ENCODE assay signal across 8 mouse cellular contexts in the genomic region with DNA sequence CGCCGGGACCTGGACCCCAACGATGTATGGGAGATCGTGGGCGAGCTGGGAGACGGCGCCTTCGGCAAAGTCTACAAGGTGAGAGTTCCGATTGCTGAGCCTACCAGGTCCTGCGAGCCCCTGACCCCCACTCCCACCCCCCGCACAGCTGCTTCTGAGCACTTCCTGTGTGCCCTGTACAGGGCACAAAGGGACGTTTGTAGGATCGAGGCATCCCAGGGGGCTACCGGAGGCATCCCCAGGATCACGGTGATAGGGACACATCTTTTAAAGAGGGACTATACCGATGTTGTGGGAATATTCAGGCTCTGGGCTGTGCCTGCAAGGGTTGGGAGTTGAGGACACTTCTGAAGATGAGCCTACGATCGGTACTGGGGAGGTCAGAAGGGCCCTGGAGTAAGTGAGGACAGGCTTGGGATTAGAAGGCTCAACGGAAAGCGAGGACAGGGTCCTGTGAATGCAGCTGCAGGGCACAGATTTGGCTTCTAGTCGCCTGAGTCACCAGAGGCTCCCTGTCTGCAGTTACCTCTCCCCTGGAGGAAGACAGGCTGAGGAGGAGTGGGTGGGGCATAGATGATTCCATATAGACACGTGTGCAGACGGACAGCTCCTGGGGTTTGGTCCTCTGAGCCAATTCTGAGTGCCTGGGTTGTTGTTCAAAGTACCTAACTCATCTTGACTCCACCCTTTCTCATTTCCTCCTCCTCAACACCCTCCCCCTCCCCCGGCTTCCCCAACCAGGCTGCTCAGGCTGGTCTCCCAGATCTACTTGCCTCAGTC. TPM values are rescaled to one million over a fixed set of nuclear protein-coding genes. Genes with fewer than 3 reads are reported as not detected.
DNase-seq lines count a peak whose midpoint lies in the region; ATAC-seq and TF ChIP-seq lines count a peak whose summit lies in the region.

No protein-coding gene starts in this region.

- TF ChIP-seq POLR2A in heart, adult 2 months (IDR thresholded peaks at IDR 0.05; ENCODE audit: insufficient read depth, low read depth, low read length) = no peak; the same call in 1 of the 2 replicates

- H3K27me3 ChIP-seq in heart, adult 2 months (ENCODE audit: control insufficient read depth, insufficient read depth, low read length) = no peaks in the 10 kb centered on the region
- no peaks in the 10 kb centered on the region for H3K27me3 ChIP-seq in kidney, embryonic 16.5 days (ENCODE audit: insufficient read depth, low read length)
- no peaks in the 10 kb centered on the region for H3K27me3 ChIP-seq in lung, embryonic 16.5 days (ENCODE audit: control insufficient read depth, insufficient read depth, low read depth, low read length)

- DNase-seq in heart, adult 18-20 months = peak; percentile 68 to 77
- DNase-seq in heart, adult 8-10 months (ENCODE audit: low spot score) = no peak
- peak; percentile 62 for DNase-seq in c-Kit-negative CD71-positive TER-119-positive erythroid progenitor cells, embryonic 14.5 days (ENCODE audit: low read depth, low spot score)
- DNase-seq in heart, adult 2 months = peak; percentile 53 to 68
- DNase-seq in ovary, postnatal 10 days (ENCODE audit: low spot score) = no peak

- H3K9me3 ChIP-seq in kidney, embryonic 16.5 days (ENCODE audit: low read length) = no peaks in the 10 kb centered on the region
- H3K9me3 ChIP-seq in lung, embryonic 16.5 days (ENCODE audit: control insufficient read depth, low read length) = no peaks in the 10 kb centered on the region

- H3K4me3 ChIP-seq in heart, adult 2 months = peak overlapping the region; percentile 74
- H3K4me3 ChIP-seq in kidney, embryonic 16.5 days (ENCODE audit: low read length) = peak overlapping the region; percentile 69
- peak overlapping the region; percentile 77 for H3K4me3 ChIP-seq in lung, embryonic 16.5 days (ENCODE audit: low read length)

- TF ChIP-seq CTCF in heart, adult 2 months (IDR thresholded peaks at IDR 0.05) = no peak

- intact Hi-C loops in heart, adult 2 months (cut with DNase I) = loop anchor here (2.0 to 5.0 kb wide), 2 partner anchors 79 to 174 kb away; a partner anchor contains a TSS

- WGBS in heart, adult 2 months = 4% methylated on average over 24 of the region's 24 CpGs
- 1% methylated on average over 24 of the region's 24 CpGs for WGBS in kidney, embryonic 16.5 days
- 2% methylated on average over 24 of the region's 24 CpGs for WGBS in lung, embryonic 16.5 days

- peak overlapping the region; percentile 89 for H3K27ac ChIP-seq in heart, adult 2 months
- H3K27ac ChIP-seq in kidney, embryonic 16.5 days (ENCODE audit: low read length) = peak overlapping the region; percentile 5; the same call in 1 of the 2 replicates
- no peak overlapping the region for H3K27ac ChIP-seq in lung, embryonic 16.5 days (ENCODE audit: low read length)

- H3K4me2 ChIP-seq in kidney, embryonic 16.5 days (replicated peaks; ENCODE audit: low read depth, low read length) = peak overlapping the region; percentile 99
- H3K4me2 ChIP-seq in lung, embryonic 16.5 days (ENCODE audit: low read depth, low read length) = peak overlapping the region; percentile 99

- TF ChIP-seq EP300 in heart, adult 2 months (IDR thresholded peaks at IDR 0.05; ENCODE audit: insufficient read depth, low read depth, low read length) = 0 out of 2 replicates have a peak, but pooled peaks have one; percentile 18

- peak overlapping the region; percentile 76 for H3K9ac ChIP-seq in heart, adult 2 months (ENCODE audit: low read depth, low read length)
- H3K9ac ChIP-seq in kidney, embryonic 16.5 days (replicated peaks; ENCODE audit: low read length) = peak overlapping the region; percentile 78
- H3K9ac ChIP-seq in lung, embryonic 16.5 days (ENCODE audit: low read length) = peak overlapping the region; percentile 68

- H3K36me3 ChIP-seq in heart, adult 2 months (ENCODE audit: control insufficient read depth, insufficient read depth, low read length) = no peaks in the 10 kb centered on the region
- no peaks in the 10 kb centered on the region for H3K36me3 ChIP-seq in kidney, embryonic 16.5 days (ENCODE audit: insufficient read depth, low read length)
- H3K36me3 ChIP-seq in lung, embryonic 16.5 days (ENCODE audit: control insufficient read depth, insufficient read depth, low read length) = no peaks in the 10 kb centered on the region

- peaks cover 13% of the 10 kb centered on the region for H3K4me1 ChIP-seq in heart, adult 2 months (ENCODE audit: control insufficient read depth, insufficient read depth, low read length)
- H3K4me1 ChIP-seq in kidney, embryonic 16.5 days (ENCODE audit: insufficient read depth, low read length) = peaks cover 29% of the 10 kb centered on the region
- peaks cover 19% of the 10 kb centered on the region for H3K4me1 ChIP-seq in lung, embryonic 16.5 days (replicated peaks; ENCODE audit: control insufficient read depth, insufficient read depth, low read length)

- ATAC-seq in kidney, embryonic 16.5 days (ENCODE audit: low FRiP score, low TSS enrichment) = peak; percentile 28
- ATAC-seq in lung, embryonic 16.5 days (ENCODE audit: low read depth) = peak; percentile 31
- peak; percentile 79 for ATAC-seq in neutrophil, adult 5-6 weeks (ENCODE audit: extremely low read depth, insufficient number of reproducible peaks, low FRiP score, poor library complexity, severe bottlenecking)

- H3K79me2 ChIP-seq in heart, adult 2 months (replicated peaks; ENCODE audit: control insufficient read depth, insufficient read depth, low read length) = no peaks in the 10 kb centered on the region

RNA-seq across cellular contexts. Expression of a gene that starts 0.6 kb away (rescaled TPM):
- 10 to 100 TPM in 1 of 2 experiments, 1 to 10 TPM in 1; 8.2 to 11.6 TPM for total RNA-seq in heart, adult 18-20 months (2021)
- total RNA-seq in heart, adult 8-10 months (2022) = 1 to 10 TPM; 6.6 to 9.2 (median 8.7) TPM
- 10 to 100 TPM in 1 of 2 experiments, 1 to 10 TPM in 1; 9.2 to 10.1 TPM for total RNA-seq in heart, adult 2 months (2021)
- polyA plus RNA-seq in heart, adult 2 months (2012; rRNA removed) = 8.4 and 9.8 TPM in 2 replicates
- 5.6 and 6.5 TPM in 2 replicates for polyA plus RNA-seq in kidney, embryonic 16.5 days (2015; fragmentation: Nextera tagmentation; extraction: Ambion mirVana)
- polyA plus RNA-seq in lung, embryonic 16.5 days (2015; fragmentation: Nextera tagmentation; extraction: Ambion mirVana) = 2.6 and 3.2 TPM in 2 replicates
- total RNA-seq in neutrophil, adult 5-6 weeks (2017) = 193 and 200 TPM in 2 replicates

RNA-seq across cellular contexts. Expression of a gene that starts 1.8 kb away (rescaled TPM):
- total RNA-seq in heart, adult 18-20 months (2021) = under 1 TPM in 1 of 2 experiments, not detected in 1; 0.46 TPM
- not detected for total RNA-seq in heart, adult 8-10 months (2022)
- total RNA-seq in heart, adult 2 months (2021) = not detected
- polyA plus RNA-seq in heart, adult 2 months (2012; rRNA removed) = not detected in 2 replicates
- 0.47 and 0.68 TPM in 2 replicates for polyA plus RNA-seq in kidney, embryonic 16.5 days (2015; fragmentation: Nextera tagmentation; extraction: Ambion mirVana)
- 0.79 TPM in 1 of 2 replicates, not detected in the other for polyA plus RNA-seq in lung, embryonic 16.5 days (2015; fragmentation: Nextera tagmentation; extraction: Ambion mirVana)
- total RNA-seq in neutrophil, adult 5-6 weeks (2017) = 4.5 and 4.9 TPM in 2 replicates

Comparison
In these comparisons a context has a peak if more than half of its experiments do, and no peak if none do; other contexts are left out.
1. DNase-seq: peak in heart, adult 18-20 months (2 of 2), c-Kit-negative CD71-positive TER-119-positive erythroid progenitor cells, embryonic 14.5 days (single experiment) and heart, adult 2 months (2 of 2); none in heart, adult 8-10 months (single experiment) and ovary, postnatal 10 days (single experiment).
2. ATAC-seq: peak in every context shown above with its lines; median percentile 79 in neutrophil, adult 5-6 weeks; 31 in lung, embryonic 16.5 days; 28 in kidney, embryonic 16.5 days.
3. RNA of a gene that starts 0.6 kb away (total RNA-seq): 193 to 200 TPM in neutrophil, adult 5-6 weeks; 8.2 to 11.6 TPM in heart, adult 18-20 months, 9.2 to 10.1 TPM in heart, adult 2 months and 6.6 to 9.2 TPM in heart, adult 8-10 months; every median in the first group is over 10 times any median in the second.
4. Peak in every context shown above with its lines, with median percentiles within 50 percentile points of each other: H3K4me3 ChIP-seq and H3K9ac ChIP-seq.